Mouse (Mus musculus): ENCODE data around the gene Fam71e1. TPM values are rescaled to one million over a fixed set of nuclear protein-coding genes. Genes with fewer than 3 reads are reported as not detected.

The Fam71e1 gene
- polyA plus RNA-seq, 1 experiment from 2014 or later = 19.2 TPM

GRCm38 (mm10) chr7:44488545-44488944, 7.8 kb upstream of the Fam71e1 start:
- ATAC-seq (replicated peaks; ENCODE audit: low FRiP score, low read depth) (no peak), DNase-seq (ENCODE audit: low spot score) (no peak)
- no peak overlapping the region for H3K27ac ChIP-seq
- H3K36me3 ChIP-seq (ENCODE audit: insufficient read depth, low read length) = peaks cover 46% of the 10 kb centered on the region
- H3K9ac ChIP-seq (ENCODE audit: low read depth, low read length) = no peak overlapping the region
- H3K27me3 ChIP-seq (ENCODE audit: insufficient read depth, low read length) = no peaks in the 10 kb centered on the region
- no peak overlapping the region for H3K4me2 ChIP-seq (ENCODE audit: low read length)
- WGBS = 92% methylated on average over 8 of the region's 8 CpGs
- no peak for TF ChIP-seq CTCF (IDR thresholded peaks at IDR 0.05; ENCODE audit: low read depth)
- no peaks in the 10 kb centered on the region for H3K9me3 ChIP-seq (replicated peaks; ENCODE audit: low read length)
- H3K4me1 ChIP-seq (replicated peaks; ENCODE audit: insufficient read depth, low read length) = no peaks in the 10 kb centered on the region
- H3K4me3 ChIP-seq (replicated peaks; ENCODE audit: low read depth, low read length) = no peak overlapping the region

GRCm38 (mm10) chr7:44490281-44490680, 6.1 kb upstream of the Fam71e1 start:
- Histone ChIP-seq H3K4me2 (ENCODE audit: low read length) (no peak overlapping the region), H3K9me3 (replicated peaks; ENCODE audit: low read length) (no peaks in the 10 kb centered on the region), H3K4me3 (replicated peaks; ENCODE audit: low read depth, low read length) (no peak overlapping the region), H3K36me3 (ENCODE audit: insufficient read depth, low read length) (peaks cover 46% of the 10 kb centered on the region), H3K27ac (no peak overlapping the region), H3K27me3 (ENCODE audit: insufficient read depth, low read length) (no peaks in the 10 kb centered on the region), H3K4me1 (replicated peaks; ENCODE audit: insufficient read depth, low read length) (peaks cover 2% of the 10 kb centered on the region; the same call in 1 of the 2 replicates), H3K9ac (ENCODE audit: low read depth, low read length) (no peak overlapping the region)
- ATAC-seq (replicated peaks; ENCODE audit: low FRiP score, low read depth) (no peak), DNase-seq (ENCODE audit: low spot score) (no peak)
- 95% methylated on average over 4 of the region's 4 CpGs for WGBS
- no peak for TF ChIP-seq CTCF (IDR thresholded peaks at IDR 0.05; ENCODE audit: low read depth)

- Histone ChIP-seq H3K27ac (no peak overlapping the region), H3K4me1 (replicated peaks; ENCODE audit: insufficient read depth, low read length) (peaks cover 8% of the 10 kb centered on the region; the same call in 1 of the 2 replicates), H3K27me3 (ENCODE audit: insufficient read depth, low read length) (no peaks in the 10 kb centered on the region), H3K4me3 (replicated peaks; ENCODE audit: low read depth, low read length) (no peak overlapping the region), H3K9me3 (replicated peaks; ENCODE audit: low read length) (no peaks in the 10 kb centered on the region), H3K36me3 (ENCODE audit: insufficient read depth, low read length) (peaks cover 46% of the 10 kb centered on the region), H3K9ac (ENCODE audit: low read depth, low read length) (no peak overlapping the region), H3K4me2 (ENCODE audit: low read length) (no peak overlapping the region)
- 88% methylated on average over 5 of the region's 5 CpGs for WGBS
- DNase-seq (ENCODE audit: low spot score) = no peak
- ATAC-seq (replicated peaks; ENCODE audit: low FRiP score, low read depth) = no peak
- no peak for TF ChIP-seq CTCF (IDR thresholded peaks at IDR 0.05; ENCODE audit: low read depth)
Measured at GRCm38 (mm10) chr7:44491391-44491790, 5.0 kb upstream of the Fam71e1 start.

- H3K27ac ChIP-seq = no peak overlapping the region
- TF ChIP-seq CTCF (IDR thresholded peaks at IDR 0.05; ENCODE audit: low read depth) = no peak
- H3K4me2 ChIP-seq (ENCODE audit: low read length) = no peak overlapping the region
- DNase-seq (ENCODE audit: low spot score) (no peak), ATAC-seq (replicated peaks; ENCODE audit: low FRiP score, low read depth) (no peak)
- peaks cover 8% of the 10 kb centered on the region; the same call in 1 of the 2 replicates for H3K4me1 ChIP-seq (replicated peaks; ENCODE audit: insufficient read depth, low read length)
- WGBS = 91% methylated on average over 21 of the region's 21 CpGs
- peaks cover 46% of the 10 kb centered on the region for H3K36me3 ChIP-seq (ENCODE audit: insufficient read depth, low read length)
- no peak overlapping the region for H3K9ac ChIP-seq (ENCODE audit: low read depth, low read length)
- no peaks in the 10 kb centered on the region for H3K9me3 ChIP-seq (replicated peaks; ENCODE audit: low read length)
- no peak overlapping the region for H3K4me3 ChIP-seq (replicated peaks; ENCODE audit: low read depth, low read length)
- no peaks in the 10 kb centered on the region for H3K27me3 ChIP-seq (ENCODE audit: insufficient read depth, low read length)
Measured at GRCm38 (mm10) chr7:44492166-44492826, 4.1 kb upstream of the Fam71e1 start.

GRCm38 (mm10) chr7:44494681-44495080, 1.7 kb upstream of the Fam71e1 start:
- no peak for ATAC-seq (replicated peaks; ENCODE audit: low FRiP score, low read depth)
- H3K4me3 ChIP-seq (replicated peaks; ENCODE audit: low read depth, low read length) = no peak overlapping the region
- no peak overlapping the region for H3K4me2 ChIP-seq (ENCODE audit: low read length)
- H3K27me3 ChIP-seq (ENCODE audit: insufficient read depth, low read length) = no peaks in the 10 kb centered on the region
- peaks cover 35% of the 10 kb centered on the region for H3K36me3 ChIP-seq (ENCODE audit: insufficient read depth, low read length)
- H3K9me3 ChIP-seq (replicated peaks; ENCODE audit: low read length) = no peaks in the 10 kb centered on the region
- TF ChIP-seq CTCF (IDR thresholded peaks at IDR 0.05; ENCODE audit: low read depth) = no peak
- H3K4me1 ChIP-seq (replicated peaks; ENCODE audit: insufficient read depth, low read length) = peaks cover 8% of the 10 kb centered on the region; the same call in 1 of the 2 replicates
- DNase-seq (ENCODE audit: low spot score) = no peak
- no peak overlapping the region for H3K9ac ChIP-seq (ENCODE audit: low read depth, low read length)
- no peak overlapping the region for H3K27ac ChIP-seq
- 90% methylated on average over 12 of the region's 12 CpGs for WGBS

- no peak for ATAC-seq (replicated peaks; ENCODE audit: low FRiP score, low read depth)
- H3K4me2 ChIP-seq (ENCODE audit: low read length) = peak overlapping the region; percentile 92; the same call in 1 of the 2 replicates
- H3K36me3 ChIP-seq (ENCODE audit: insufficient read depth, low read length) = peaks cover 34% of the 10 kb centered on the region
- H3K9me3 ChIP-seq (replicated peaks; ENCODE audit: low read length) = no peaks in the 10 kb centered on the region
- no peaks in the 10 kb centered on the region for H3K27me3 ChIP-seq (ENCODE audit: insufficient read depth, low read length)
- WGBS = 66% methylated on average over 7 of the region's 7 CpGs
- no peak overlapping the region for H3K4me3 ChIP-seq (replicated peaks; ENCODE audit: low read depth, low read length)
- H3K27ac ChIP-seq = no peak overlapping the region
- H3K9ac ChIP-seq (ENCODE audit: low read depth, low read length) = no peak overlapping the region
- TF ChIP-seq CTCF (IDR thresholded peaks at IDR 0.05; ENCODE audit: low read depth) = no peak
- H3K4me1 ChIP-seq (replicated peaks; ENCODE audit: insufficient read depth, low read length) = peaks cover 8% of the 10 kb centered on the region; the same call in 1 of the 2 replicates
- no peak for DNase-seq (ENCODE audit: low spot score)
Measured at GRCm38 (mm10) chr7:44495086-44495485, 1.3 kb upstream of the Fam71e1 start.

Measured in kidney, postnatal 0 days (tissue).